Mouse (Mus musculus) intestine, embryonic 16.5 days (tissue): ENCODE measurements around the gene Atrx. TPM values are rescaled to one million over a fixed set of nuclear protein-coding genes. Genes with fewer than 3 reads are reported as not detected.
"Not testable (repeated sequence)": the region's sequence is repeated elsewhere in the genome, so short reads cannot be mapped to it uniquely, and the experiment has no call there.

Experiments
- ATAC-seq: fragments of 200-750 bp; cut with Nextera tagmentation; 2 replicates; pipeline ENCODE4 v1.8.0; 2017; ENCODE audit warnings: moderate TSS enrichment, moderate library complexity
- H3K27ac ChIP-seq: fragments of 300-500 bp; sonication (generic); 2 replicates; pipeline ENCODE4 v1.5.1; 2014; ENCODE audit warnings: mild to moderate bottlenecking, low read length
- H3K27me3 ChIP-seq: fragments of 300-500 bp; sonication (generic); replicated peaks from 2 replicates; pipeline ENCODE4 v1.6.1; 2014; ENCODE audit warnings: low read length, control low read depth, mixed read lengths; ENCODE audit not compliant: control insufficient read depth, insufficient read depth
- H3K36me3 ChIP-seq: fragments of 300-500 bp; sonication (generic); 2 replicates; pipeline ENCODE4 v1.6.1; 2014; ENCODE audit warnings: low read length, control low read depth; ENCODE audit not compliant: control insufficient read depth, insufficient read depth
- H3K4me1 ChIP-seq: fragments of 300-500 bp; sonication (generic); 2 replicates; pipeline ENCODE4 v1.6.1; 2014; ENCODE audit warnings: low read length, control low read depth, mixed read lengths; ENCODE audit not compliant: control insufficient read depth, insufficient read depth
- H3K4me2 ChIP-seq: fragments of 300-500 bp; sonication (generic); 2 replicates; pipeline ENCODE4 v1.6.1; 2014; ENCODE audit warnings: low read depth, low read length, control low read depth
- H3K4me3 ChIP-seq: fragments of 300-500 bp; sonication (generic); 2 replicates; pipeline ENCODE4 v1.5.1; 2014; ENCODE audit warnings: mild to moderate bottlenecking, low read length
- H3K9ac ChIP-seq: fragments of 300-500 bp; sonication (generic); 2 replicates; pipeline ENCODE4 v1.6.1; 2014; ENCODE audit warnings: low read depth, low read length
- H3K9me3 ChIP-seq: fragments of 300-500 bp; sonication (generic); 2 replicates; pipeline ENCODE4 v1.6.1; 2016; ENCODE audit warnings: low read length, control low read depth; ENCODE audit not compliant: control insufficient read depth
- WGBS: fragments of 180-500 bp; shearing (Covaris S2); extraction: QIAGEN DNeasy Blood & Tissue Kit; methylation state at CpG from one replicate; pipeline ENCODE4 v1.1.7; 2014; 5-methylcytosine and 5-hydroxymethylcytosine counted together
- polyA plus RNA-seq: library from polyadenylated mRNA; unstranded; fragments of >200 nt; fragmentation: Nextera tagmentation; extraction: Ambion mirVana; gene quantifications from 2 replicates; pipeline ENCODE4 v1.2.1, GENCODE M21; 2015

Gene Atrx
- polyA plus RNA-seq = 88.2 and 111 TPM in 2 replicates

DNA sequence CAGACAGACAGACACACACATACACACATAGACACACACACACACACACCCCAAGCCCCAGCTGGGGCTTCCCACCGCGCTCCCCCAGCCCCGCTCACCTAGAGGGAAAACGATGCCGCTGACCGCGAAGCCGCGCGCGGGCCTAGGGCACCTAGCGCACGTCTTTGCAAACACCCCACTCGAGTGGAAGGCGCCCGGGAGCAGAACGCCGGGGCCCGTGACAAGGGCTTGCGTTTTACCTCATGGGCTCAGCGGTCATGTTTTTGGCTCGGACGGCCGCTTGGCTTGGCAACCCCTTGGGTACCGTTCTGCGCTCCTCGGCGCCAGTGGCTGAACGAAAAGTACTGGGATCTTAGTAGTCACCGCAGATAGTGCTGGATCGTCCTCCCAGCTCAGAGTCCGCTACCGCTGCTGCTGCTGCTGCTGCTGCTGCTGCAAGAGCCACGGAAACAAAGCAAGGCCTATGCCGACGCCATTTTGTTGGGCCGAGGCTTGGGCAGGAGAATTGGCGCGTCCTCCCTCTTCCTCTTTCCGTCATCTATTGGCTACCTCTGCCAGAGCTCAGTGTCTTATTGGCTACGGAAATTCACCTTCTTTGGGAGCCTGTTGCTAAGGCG lies at the start of gene Atrx:
Gene Atrx (minus strand): TSS at position 543 of the 617 bp plus-strand sequence.
- H3K9me3 ChIP-seq = no peaks in the 10 kb centered on the region
- H3K4me1 ChIP-seq = no peaks in the 10 kb centered on the region
- no peaks in the 10 kb centered on the region for H3K36me3 ChIP-seq
- peak within 1 kb of the TSS; percentile 82 for H3K27ac ChIP-seq
- 26% methylated on average over 42 of the region's 42 CpGs for WGBS
- peak within 1 kb of the TSS; percentile 69 for H3K4me3 ChIP-seq
- ATAC-seq = peak; percentile 96
- peak within 1 kb of the TSS; percentile 43 for H3K4me2 ChIP-seq
- H3K27me3 ChIP-seq = no peaks in the 10 kb centered on the region
- peak within 1 kb of the TSS; percentile 89 for H3K9ac ChIP-seq

DNA sequence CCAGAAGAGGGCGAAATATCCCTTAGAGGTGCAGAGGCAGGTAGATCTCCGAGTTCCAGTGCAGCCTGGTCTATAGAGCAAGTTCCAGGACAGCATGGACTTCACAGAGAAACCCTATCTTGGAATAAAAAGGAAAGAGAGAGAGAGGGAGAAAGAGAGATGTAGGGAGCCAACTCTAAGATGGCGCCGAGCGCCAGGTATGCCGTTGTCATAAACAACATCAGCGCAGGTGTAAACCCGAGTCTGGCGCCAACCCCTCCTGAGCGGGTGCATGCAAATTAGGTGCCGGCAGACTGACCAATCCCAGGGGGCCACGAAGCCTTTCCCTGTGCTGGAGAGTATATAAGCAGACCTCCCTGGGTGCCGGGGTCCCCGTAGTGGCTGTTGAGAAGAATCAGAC lies 27.9 kb upstream of the Atrx start:
- WGBS = 79% methylated on average over 14 of the region's 14 CpGs
- not testable (repeated sequence) for ATAC-seq, H3K9ac ChIP-seq, H3K27ac ChIP-seq, H3K4me1 ChIP-seq, H3K4me3 ChIP-seq, H3K9me3 ChIP-seq, H3K36me3 ChIP-seq, H3K27me3 ChIP-seq, H3K4me2 ChIP-seq

DNA sequence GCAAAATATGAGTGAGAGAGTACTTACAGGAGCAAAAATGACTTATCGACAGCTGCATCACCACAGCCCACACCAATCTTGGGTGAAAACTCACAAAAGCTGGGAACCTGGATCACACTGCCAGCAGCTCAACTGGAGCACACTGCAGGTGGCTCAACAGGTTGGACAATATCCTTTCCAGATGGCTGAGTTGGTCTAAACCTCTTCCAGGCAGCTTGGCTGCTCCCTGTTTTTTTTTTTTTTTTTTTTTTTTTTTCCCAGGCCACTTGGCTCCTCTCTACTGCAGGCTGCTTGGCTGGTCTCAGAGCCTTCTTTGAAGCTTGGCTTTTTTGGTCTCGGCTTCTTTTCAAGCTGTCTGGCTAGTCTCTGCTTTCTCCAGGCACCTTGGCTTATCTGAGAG lies 24.8 kb upstream of the Atrx start:
- Histone ChIP-seq H3K9me3 (no peaks in the 10 kb centered on the region), H3K36me3 (no peaks in the 10 kb centered on the region), H3K27me3 (no peaks in the 10 kb centered on the region), H3K9ac (no peak overlapping the region), H3K4me1 (no peaks in the 10 kb centered on the region), H3K27ac (no peak overlapping the region), H3K4me3 (no peak overlapping the region), H3K4me2 (no peak overlapping the region)
- no peak for ATAC-seq
- WGBS = 77% methylated on average over 2 of the region's 2 CpGs

GRCm38 (mm10) chrX:105946357-105946756 lies 17.2 kb upstream of the Atrx start:
- no peak overlapping the region for H3K9ac ChIP-seq
- H3K4me3 ChIP-seq = no peak overlapping the region
- no peaks in the 10 kb centered on the region for H3K27me3 ChIP-seq
- WGBS = 53% methylated on average over 1 of the region's 1 CpGs
- ATAC-seq = no peak
- H3K36me3 ChIP-seq = no peaks in the 10 kb centered on the region
- no peak overlapping the region for H3K27ac ChIP-seq
- no peaks in the 10 kb centered on the region for H3K9me3 ChIP-seq
- no peak overlapping the region for H3K4me2 ChIP-seq
- H3K4me1 ChIP-seq = no peaks in the 10 kb centered on the region

- no peak overlapping the region for H3K4me3 ChIP-seq
- no peaks in the 10 kb centered on the region for H3K27me3 ChIP-seq
- no peak overlapping the region for H3K9ac ChIP-seq
- no peaks in the 10 kb centered on the region for H3K36me3 ChIP-seq
- no peaks in the 10 kb centered on the region for H3K9me3 ChIP-seq
- no peak overlapping the region for H3K4me2 ChIP-seq
- no peak for ATAC-seq
- 85% methylated on average over 7 of the region's 7 CpGs for WGBS
- no peak overlapping the region for H3K27ac ChIP-seq
- H3K4me1 ChIP-seq = no peaks in the 10 kb centered on the region
These were observed 10.0 kb upstream of the Atrx start for GRCm38 (mm10) chrX:105939245-105939644.

DNA sequence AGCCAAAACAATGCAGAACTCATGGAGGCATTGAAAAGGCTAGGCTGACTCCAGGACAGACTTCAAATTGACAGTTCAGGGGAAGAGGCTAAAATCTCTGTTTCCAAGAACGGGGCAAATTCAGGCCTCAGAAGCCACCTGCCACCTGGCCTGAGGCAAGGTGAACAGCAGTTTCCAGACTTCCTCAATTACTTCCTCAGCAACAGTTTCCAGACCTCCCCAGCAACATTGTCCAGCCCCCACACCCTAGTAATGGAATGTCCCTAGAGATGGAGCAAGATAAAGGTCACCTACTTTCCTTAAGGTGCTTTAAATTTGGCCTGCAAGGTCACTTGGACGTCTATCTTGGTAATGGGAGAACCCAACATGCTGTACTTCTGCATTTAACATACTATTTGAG lies 8.5 kb upstream of the Atrx start:
- 72% methylated on average over 2 of the region's 2 CpGs for WGBS
- Histone ChIP-seq H3K4me1 (no peaks in the 10 kb centered on the region), H3K4me3 (no peak overlapping the region), H3K4me2 (no peak overlapping the region), H3K9me3 (no peaks in the 10 kb centered on the region), H3K27me3 (no peaks in the 10 kb centered on the region), H3K27ac (no peak overlapping the region), H3K9ac (no peak overlapping the region), H3K36me3 (no peaks in the 10 kb centered on the region)
- ATAC-seq = no peak

GRCm38 (mm10) chrX:105934341-105934740 lies 5.1 kb upstream of the Atrx start:
- no peaks in the 10 kb centered on the region for H3K36me3 ChIP-seq
- H3K9ac ChIP-seq = no peak overlapping the region
- H3K4me2 ChIP-seq = no peak overlapping the region
- no peak overlapping the region for H3K4me3 ChIP-seq
- no peaks in the 10 kb centered on the region for H3K9me3 ChIP-seq
- no peak overlapping the region for H3K27ac ChIP-seq
- H3K4me1 ChIP-seq = no peaks in the 10 kb centered on the region
- no peaks in the 10 kb centered on the region for H3K27me3 ChIP-seq
- 0 out of 2 replicates have a peak, but pooled peaks have one; percentile 18 for ATAC-seq
- WGBS = 57% methylated on average over 5 of the region's 5 CpGs

GRCm38 (mm10) chrX:105929478-105930038 lies 355 bp upstream of the Atrx start:
- Histone ChIP-seq H3K4me1 (no peaks in the 10 kb centered on the region), H3K27ac (no peak overlapping the region), H3K4me3 (peak overlapping the region; percentile 69), H3K36me3 (no peaks in the 10 kb centered on the region), H3K9me3 (no peaks in the 10 kb centered on the region), H3K9ac (no peak overlapping the region), H3K4me2 (peak overlapping the region; percentile 39), H3K27me3 (no peaks in the 10 kb centered on the region)
- WGBS = 34% methylated on average over 8 of the region's 8 CpGs
- ATAC-seq = peak; percentile 17; the same call in 1 of the 2 replicates

DNA sequence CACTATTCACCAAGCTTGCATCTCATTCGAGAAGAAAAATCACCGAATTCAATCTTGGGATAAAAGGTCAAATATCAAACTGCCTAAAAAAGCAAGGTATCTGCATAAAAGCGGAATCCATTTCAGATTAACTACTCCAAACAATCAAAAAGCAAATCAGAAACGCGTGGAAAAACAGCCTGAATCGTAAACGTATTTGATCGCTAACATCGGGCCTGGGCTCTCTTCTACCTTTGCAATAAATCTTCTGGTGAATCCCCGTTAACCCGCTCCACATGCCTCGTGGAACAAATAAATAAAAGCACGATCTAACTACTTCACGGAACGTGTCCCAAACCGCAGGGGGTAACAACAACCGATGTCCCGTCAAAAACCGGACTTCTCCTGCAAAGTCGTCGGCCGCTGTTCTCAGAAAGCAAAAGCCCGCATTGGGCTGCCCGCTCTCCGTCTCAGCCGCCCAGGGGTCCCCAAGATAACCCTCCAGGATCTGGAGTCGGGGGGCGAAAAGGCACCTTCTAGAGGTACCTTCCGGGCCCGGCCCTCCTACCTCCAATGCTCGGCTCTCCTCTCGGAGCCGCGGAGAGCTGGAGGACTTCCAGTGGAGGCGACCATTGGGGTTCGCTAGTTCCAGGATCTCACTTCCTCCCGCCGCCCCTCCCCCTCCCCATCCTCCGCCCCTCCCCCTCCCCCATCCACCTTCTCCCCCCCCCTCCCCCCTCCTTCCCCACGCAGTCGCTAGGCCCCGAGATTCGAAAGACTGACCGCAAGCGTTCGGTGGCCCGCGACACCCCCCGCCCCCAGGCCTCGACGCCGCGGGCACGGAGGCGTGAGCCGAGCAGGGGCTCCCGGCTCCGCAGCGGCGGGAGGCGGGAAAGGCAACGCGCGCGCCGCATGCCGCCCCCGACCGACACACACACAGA lies 1.0 kb downstream of the Atrx start:
- Histone ChIP-seq H3K27me3 (no peaks in the 10 kb centered on the region), H3K4me3 (peak overlapping the region; percentile 69), H3K4me1 (no peaks in the 10 kb centered on the region), H3K9me3 (no peaks in the 10 kb centered on the region), H3K36me3 (no peaks in the 10 kb centered on the region), H3K4me2 (peak overlapping the region; percentile 43), H3K9ac (peak overlapping the region; percentile 89), H3K27ac (peak overlapping the region; percentile 82)
- peak; percentile 67 for ATAC-seq
- WGBS = 18% methylated on average over 48 of the region's 69 CpGs
